Mouse (Mus musculus) limb, embryonic 11.5 days (tissue): Measurements from ENCODE around the gene Gm10203. TPM values are rescaled to one million over a fixed set of nuclear protein-coding genes. Genes with fewer than 3 reads are reported as not detected.

Source experiments
- ATAC-seq: fragments of 200-750 bp; cut with Nextera tagmentation; 2 replicates; pipeline ENCODE4 v1.8.0; 2017; ENCODE audit warnings: low read depth; ENCODE audit not compliant: insufficient number of reproducible peaks, low FRiP score, low TSS enrichment
- DNase-seq: peaks from one replicate; pipeline ENCODE4 v3.0.0-alpha.2; 2015; ENCODE audit warnings: low spot score
- H3K27ac ChIP-seq: fragments of 300-500 bp; sonication (generic); replicated peaks from 2 replicates; pipeline ENCODE4 v1.5.1; 2014; ENCODE audit warnings: low read depth, mild to moderate bottlenecking, low read length
- H3K27me3 ChIP-seq: fragments of 300-500 bp; sonication (generic); 2 replicates; pipeline ENCODE4 v1.6.1; 2014; ENCODE audit warnings: mild to moderate bottlenecking, low read length, mixed read lengths; ENCODE audit not compliant: control insufficient read depth, insufficient read depth
- H3K36me3 ChIP-seq: fragments of 300-500 bp; sonication (generic); 2 replicates; pipeline ENCODE4 v1.6.1; 2014; ENCODE audit warnings: mild to moderate bottlenecking, low read length, moderate library complexity, mixed read lengths; ENCODE audit not compliant: control insufficient read depth, insufficient read depth
- H3K4me1 ChIP-seq: fragments of 300-500 bp; sonication (generic); 2 replicates; pipeline ENCODE4 v1.6.1; 2014; ENCODE audit warnings: low read length, mixed read lengths; ENCODE audit not compliant: control insufficient read depth, insufficient read depth
- H3K4me2 ChIP-seq: fragments of 300-500 bp; sonication (generic); 2 replicates; pipeline ENCODE4 v1.6.1; 2014; ENCODE audit warnings: low read depth, mild to moderate bottlenecking, moderate library complexity; ENCODE audit not compliant: severe bottlenecking
- H3K4me3 ChIP-seq: fragments of 300-500 bp; sonication (generic); 2 replicates; pipeline ENCODE4 v1.5.1; 2014; ENCODE audit warnings: low read depth, low read length
- H3K9ac ChIP-seq: fragments of 300-500 bp; sonication (generic); 2 replicates; pipeline ENCODE4 v1.6.1; 2014; ENCODE audit warnings: mild to moderate bottlenecking, low read length
- H3K9me3 ChIP-seq: fragments of 300-500 bp; sonication (generic); 2 replicates; pipeline ENCODE4 v1.6.1; 2016; ENCODE audit warnings: low read length; ENCODE audit not compliant: control insufficient read depth
- WGBS: fragments of 180-500 bp; shearing (Covaris S2); extraction: QIAGEN DNeasy Blood & Tissue Kit; methylation state at CpG from one replicate; pipeline ENCODE4 v1.1.7; 2014; 5-methylcytosine and 5-hydroxymethylcytosine counted together
- polyA plus RNA-seq: library from polyadenylated mRNA; unstranded; fragments of >200 nt; fragmentation: Nextera tagmentation; extraction: Ambion mirVana; gene quantifications from 2 replicates; pipeline ENCODE4 v1.2.1, GENCODE M21; 2014

Gm10203 gene
- polyA plus RNA-seq, 1 experiment from 2014 or later: not detected

GRCm38 (mm10) chr6:149119853-149120252, 10.1 kb upstream of the Gm10203 start:
- DNase-seq: peak; percentile 46
- Histone ChIP-seq H3K4me1 (no peaks in the 10 kb centered on the region), H3K27ac (no peak overlapping the region), H3K27me3 (no peaks in the 10 kb centered on the region), H3K4me3 (no peak overlapping the region), H3K4me2 (no peak overlapping the region), H3K9me3 (no peaks in the 10 kb centered on the region), H3K36me3 (no peaks in the 10 kb centered on the region), H3K9ac (no peak overlapping the region)
- WGBS: 43% methylated on average over 2 of the region's 2 CpGs
- no peak for ATAC-seq

GRCm38 (mm10) chr6:149123042-149123441, 6.9 kb upstream of the Gm10203 start:
- H3K27ac ChIP-seq: no peak overlapping the region
- no peaks in the 10 kb centered on the region for H3K27me3 ChIP-seq
- no peak overlapping the region for H3K4me3 ChIP-seq
- H3K36me3 ChIP-seq: no peaks in the 10 kb centered on the region
- H3K9ac ChIP-seq: no peak overlapping the region
- ATAC-seq (no peak), DNase-seq (no peak)
- no peak overlapping the region for H3K4me2 ChIP-seq
- H3K9me3 ChIP-seq: no peaks in the 10 kb centered on the region
- WGBS: 85% methylated on average over 3 of the region's 3 CpGs
- no peaks in the 10 kb centered on the region for H3K4me1 ChIP-seq

DNA sequence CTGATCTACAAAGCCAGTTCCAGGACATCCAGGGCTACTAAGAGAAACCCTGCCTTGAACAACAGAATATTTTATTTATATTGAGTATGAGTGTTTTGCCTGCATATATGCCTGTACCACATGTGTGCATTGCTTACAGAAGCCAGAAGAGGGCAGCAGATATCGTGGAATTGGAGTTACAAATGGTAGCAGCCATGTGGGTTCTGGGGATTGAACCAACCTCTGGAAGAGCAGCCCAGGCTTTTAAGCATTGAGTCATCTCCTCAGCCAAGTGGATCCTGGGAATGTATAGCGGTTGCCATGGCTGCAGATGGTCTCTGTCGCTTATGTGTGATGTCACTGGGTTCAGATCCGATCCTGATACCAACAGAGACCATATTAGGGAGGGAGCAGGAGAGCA, 3.3 kb upstream of the Gm10203 start:
- Histone ChIP-seq H3K4me1 (no peaks in the 10 kb centered on the region), H3K9ac (no peak overlapping the region), H3K4me3 (no peak overlapping the region), H3K4me2 (no peak overlapping the region), H3K27ac (no peak overlapping the region), H3K27me3 (no peaks in the 10 kb centered on the region), H3K9me3 (no peaks in the 10 kb centered on the region), H3K36me3 (no peaks in the 10 kb centered on the region)
- ATAC-seq (no peak), DNase-seq (peak; percentile 44)
- WGBS: 76% methylated on average over 4 of the region's 4 CpGs

DNA sequence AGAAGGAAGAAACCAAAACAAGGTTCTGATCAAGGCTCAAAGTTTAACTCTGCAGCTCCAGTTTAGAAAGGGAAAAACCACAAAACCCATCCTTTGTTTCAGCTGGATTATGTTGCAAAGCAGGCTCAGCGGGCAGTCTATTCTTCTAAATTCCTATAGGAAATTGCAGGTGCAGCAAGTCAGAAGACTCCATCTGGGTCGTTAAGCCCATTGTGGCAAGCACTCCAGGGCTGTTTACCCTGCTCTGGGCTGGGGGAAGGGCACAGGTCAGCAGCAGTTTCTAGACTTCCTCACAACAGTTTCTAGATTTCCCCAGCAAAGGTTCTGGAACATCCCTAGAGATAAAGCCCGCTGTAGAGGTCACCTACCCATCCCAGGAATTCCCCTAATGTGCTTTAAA, 1.1 kb downstream of the Gm10203 start:
- 40% methylated on average over 3 of the region's 3 CpGs for WGBS
- H3K4me2 ChIP-seq: no peak overlapping the region
- DNase-seq: no peak
- H3K27me3 ChIP-seq: no peaks in the 10 kb centered on the region
- no peaks in the 10 kb centered on the region for H3K36me3 ChIP-seq
- no peak for ATAC-seq
- no peaks in the 10 kb centered on the region for H3K4me1 ChIP-seq
- H3K9ac ChIP-seq: no peak overlapping the region
- H3K9me3 ChIP-seq: no peaks in the 10 kb centered on the region
- H3K27ac ChIP-seq: no peak overlapping the region
- no peak overlapping the region for H3K4me3 ChIP-seq

DNA sequence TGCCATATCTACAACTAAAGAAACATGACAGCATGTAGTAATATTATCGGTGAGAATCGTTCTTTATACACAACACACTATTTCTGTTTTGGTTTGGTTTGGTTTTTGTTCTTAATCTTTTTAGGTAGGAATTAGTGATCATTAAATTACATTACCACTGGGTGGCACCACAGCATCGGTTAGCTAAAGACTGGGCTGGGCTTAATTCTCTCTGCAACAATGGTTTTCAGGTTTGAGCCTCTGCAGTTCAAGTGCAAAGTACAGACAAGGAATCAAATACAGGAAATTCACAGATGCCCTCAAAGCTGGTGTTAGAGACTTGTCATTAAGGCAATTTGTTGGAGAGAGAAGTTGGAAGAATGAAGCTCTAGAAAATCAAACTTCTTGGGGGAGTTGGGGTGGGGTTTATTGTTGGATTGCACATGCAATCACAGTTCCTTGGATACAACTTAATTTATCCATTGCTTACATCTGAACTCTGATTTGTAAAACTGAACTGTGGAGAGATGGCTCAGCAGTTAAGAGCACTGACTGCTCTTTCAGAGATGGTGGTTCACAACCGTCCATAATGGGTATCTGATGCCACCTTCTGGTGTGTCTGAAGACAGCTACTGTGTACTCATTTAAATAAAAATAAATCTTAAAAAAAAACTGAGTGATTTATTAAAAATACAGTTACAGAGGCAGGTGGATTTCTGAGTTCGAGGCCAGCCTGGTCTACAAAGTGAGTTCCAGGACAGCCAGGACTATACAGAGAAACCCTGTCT, 2.5 kb downstream of the Gm10203 start:
- H3K9ac ChIP-seq: no peak overlapping the region
- WGBS: 29% methylated on average over 5 of the region's 5 CpGs
- H3K4me1 ChIP-seq: no peaks in the 10 kb centered on the region
- H3K27ac ChIP-seq: no peak overlapping the region
- no peaks in the 10 kb centered on the region for H3K36me3 ChIP-seq
- DNase-seq (peak; percentile 61), ATAC-seq (no peak)
- H3K4me3 ChIP-seq: no peak overlapping the region
- H3K4me2 ChIP-seq: no peak overlapping the region
- H3K27me3 ChIP-seq: no peaks in the 10 kb centered on the region
- no peaks in the 10 kb centered on the region for H3K9me3 ChIP-seq

DNA sequence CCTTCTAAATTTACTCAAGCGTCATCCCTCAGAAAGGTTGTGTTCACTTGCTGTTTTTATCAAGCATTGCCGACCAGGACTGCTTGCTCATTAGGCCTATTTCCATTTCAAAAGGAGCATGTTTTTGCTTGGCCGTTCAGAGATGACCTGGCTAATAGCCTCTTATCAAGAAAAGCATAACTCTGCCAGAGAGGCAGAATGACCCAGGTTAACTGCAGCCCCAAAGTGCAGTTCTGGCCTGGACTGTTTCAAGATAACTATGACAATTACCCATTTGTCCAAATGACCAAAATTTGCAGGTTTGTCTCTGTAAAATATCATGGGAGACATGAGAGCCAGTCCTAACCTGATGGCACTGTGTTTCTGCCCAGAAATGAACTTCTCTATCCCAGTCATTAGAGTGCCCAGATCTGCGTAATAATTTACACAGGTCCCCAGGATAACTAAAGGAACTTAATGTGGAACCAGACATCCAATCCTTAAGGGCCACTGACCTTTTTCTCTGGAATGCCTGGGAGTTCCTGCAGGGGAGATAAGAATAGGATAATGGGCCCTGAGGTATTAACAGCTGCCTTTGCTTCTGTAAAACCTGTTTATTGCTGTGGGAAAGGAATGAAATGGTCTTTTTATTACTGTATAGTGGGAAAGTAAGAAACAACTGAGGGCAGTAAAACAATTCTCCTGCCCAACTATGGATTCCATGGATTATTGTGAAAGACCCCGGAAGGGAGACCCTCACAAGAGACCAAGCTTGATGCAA, 4.6 kb downstream of the Gm10203 start:
- ATAC-seq (no peak), DNase-seq (no peak)
- WGBS: 5% methylated on average over 5 of the region's 5 CpGs
- Histone ChIP-seq H3K27me3 (no peaks in the 10 kb centered on the region), H3K36me3 (no peaks in the 10 kb centered on the region), H3K4me2 (no peak overlapping the region), H3K4me1 (no peaks in the 10 kb centered on the region), H3K9ac (no peak overlapping the region), H3K9me3 (no peaks in the 10 kb centered on the region), H3K27ac (no peak overlapping the region), H3K4me3 (no peak overlapping the region)

GRCm38 (mm10) chr6:149135631-149136030, 5.7 kb downstream of the Gm10203 start:
- WGBS: 69% methylated on average over 6 of the region's 6 CpGs
- no peaks in the 10 kb centered on the region for H3K27me3 ChIP-seq
- DNase-seq (no peak), ATAC-seq (no peak)
- H3K4me2 ChIP-seq: no peak overlapping the region
- H3K9me3 ChIP-seq: no peaks in the 10 kb centered on the region
- no peak overlapping the region for H3K4me3 ChIP-seq
- H3K9ac ChIP-seq: no peak overlapping the region
- H3K4me1 ChIP-seq: no peaks in the 10 kb centered on the region
- no peak overlapping the region for H3K27ac ChIP-seq
- H3K36me3 ChIP-seq: no peaks in the 10 kb centered on the region

DNA sequence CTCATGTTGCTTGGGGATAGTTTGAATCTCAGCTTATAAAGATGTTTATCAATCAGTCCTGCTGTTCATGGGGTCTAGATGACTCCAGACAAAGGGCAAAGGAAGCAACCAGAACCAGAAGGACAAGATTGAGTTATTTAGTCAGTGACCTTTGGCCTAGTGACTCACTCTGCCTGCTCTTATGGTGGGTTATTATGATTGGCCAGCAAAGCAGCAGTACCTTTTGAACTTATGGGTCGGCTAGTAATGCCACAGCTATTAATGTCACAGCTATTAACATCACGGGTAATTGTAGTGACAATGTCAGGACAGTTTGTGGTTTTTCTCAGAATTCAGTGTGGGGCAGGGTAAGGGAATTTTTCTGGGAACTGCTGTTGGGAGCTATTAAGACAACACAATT, 8.0 kb downstream of the Gm10203 start:
- no peaks in the 10 kb centered on the region for H3K27me3 ChIP-seq
- ATAC-seq (no peak), DNase-seq (no peak)
- H3K9ac ChIP-seq: no peak overlapping the region
- H3K4me1 ChIP-seq: no peaks in the 10 kb centered on the region
- H3K4me3 ChIP-seq: no peak overlapping the region
- no peaks in the 10 kb centered on the region for H3K9me3 ChIP-seq
- H3K4me2 ChIP-seq: no peak overlapping the region
- H3K36me3 ChIP-seq: no peaks in the 10 kb centered on the region
- H3K27ac ChIP-seq: no peak overlapping the region
- 45% methylated on average over 2 of the region's 2 CpGs for whole genome bisulfite sequencing
